Mouse (Mus musculus): ENCODE results near the gene Myo15.
"Not testable (repeated sequence)": the region's sequence is repeated elsewhere in the genome, so short reads cannot be mapped to it uniquely, and the experiment has no call there.

The Myo15 gene

GRCm38 (mm10) chr11:60543211-60543610, 74.1 kb downstream of the Myo15 start:
- DNase-seq (ENCODE audit: extremely low spot score, low read depth, low spot score), result not testable (repeated sequence)

- DNase-seq (ENCODE audit: extremely low spot score, low read depth, low spot score), result no peak
These were observed 76.3 kb downstream of the Myo15 start for GRCm38 (mm10) chr11:60545433-60545832.

GRCm38 (mm10) chr11:60548112-60548511, 79.0 kb downstream of the Myo15 start:
- DNase-seq (ENCODE audit: extremely low spot score, low read depth, low spot score), result no peak

GRCm38 (mm10) chr11:60553091-60553490, 84.0 kb downstream of the Myo15 start:
- DNase-seq (ENCODE audit: extremely low spot score, low read depth, low spot score), result no peak

GRCm38 (mm10) chr11:60557675-60558074, 88.5 kb downstream of the Myo15 start:
- DNase-seq (ENCODE audit: extremely low spot score, low read depth, low spot score), result no peak

GRCm38 (mm10) chr11:60559342-60559741, 90.2 kb downstream of the Myo15 start:
- DNase-seq (ENCODE audit: extremely low spot score, low read depth, low spot score), result no peak

- DNase-seq (ENCODE audit: extremely low spot score, low read depth, low spot score), result not testable (repeated sequence)
These were observed 104.9 kb downstream of the Myo15 start for GRCm38 (mm10) chr11:60574006-60574405.
